ENCODE assay signal across 8 mouse cellular contexts in the genomic region with DNA sequence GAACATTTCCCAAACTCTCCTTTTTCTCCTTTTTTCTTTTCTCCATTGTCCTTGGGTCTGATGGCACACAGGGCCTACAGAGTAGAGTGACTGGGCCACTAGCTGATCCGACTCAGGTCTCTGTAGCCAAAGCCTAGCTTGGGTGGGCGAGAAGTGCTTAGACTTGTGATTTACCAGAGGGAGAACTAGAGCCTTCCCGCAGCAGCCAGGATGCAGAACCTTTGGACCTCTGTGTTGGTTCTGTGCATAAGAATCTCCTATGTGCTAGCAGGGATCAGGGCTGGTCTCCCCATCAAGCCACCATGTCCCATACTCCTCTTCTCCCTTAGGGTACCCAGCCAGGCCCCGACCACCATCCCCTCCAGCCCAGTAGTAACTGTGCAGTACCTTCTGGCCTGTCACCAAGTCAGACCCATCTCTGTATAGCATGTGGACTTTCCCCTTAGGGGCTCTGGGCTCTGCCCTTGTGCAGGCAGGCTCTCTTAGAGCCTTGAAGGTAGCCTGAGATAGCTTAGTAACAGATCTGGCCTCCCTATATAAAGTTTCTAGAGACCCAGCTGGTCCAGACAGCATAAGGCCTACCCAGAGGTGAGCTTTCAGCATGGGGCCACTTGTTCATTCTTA.
DNase-seq lines count a peak whose midpoint lies in the region; ATAC-seq and TF ChIP-seq lines count a peak whose summit lies in the region.

No protein-coding gene starts in this region.

- WGBS in lung, embryonic 14.5 days, result 61% methylated on average over 4 of the region's 4 CpGs
- 86% methylated on average over 4 of the region's 4 CpGs for WGBS in small intestine, adult 2 months

- no peak overlapping the region for H3K4me3 ChIP-seq in lung, embryonic 14.5 days (ENCODE audit: low read depth, low read length)
- H3K4me3 ChIP-seq in embryonic fibroblast, embryonic 13.5 days (ENCODE audit: insufficient read depth, low read length), result no peak overlapping the region
- H3K4me3 ChIP-seq in small intestine, adult 2 months (ENCODE audit: low read depth, low read length), result no peak overlapping the region

- H3K27me3 ChIP-seq in lung, embryonic 14.5 days (ENCODE audit: insufficient read depth, low read length), result no peaks in the 10 kb centered on the region
- H3K27me3 ChIP-seq in small intestine, adult 2 months (ENCODE audit: control insufficient read depth, insufficient read depth, low read length), result no peaks in the 10 kb centered on the region

- H3K4me1 ChIP-seq in lung, embryonic 14.5 days (ENCODE audit: insufficient read depth), result peaks cover 49% of the 10 kb centered on the region
- H3K4me1 ChIP-seq in embryonic fibroblast, embryonic 13.5 days (ENCODE audit: control insufficient read depth, insufficient read depth, low read length), result peaks cover 33% of the 10 kb centered on the region
- peaks cover 22% of the 10 kb centered on the region for H3K4me1 ChIP-seq in small intestine, adult 2 months (ENCODE audit: control insufficient read depth, insufficient read depth, insufficient read length, low read length)

- no peak for DNase-seq in lung, embryonic 14.5 days
- no peak for DNase-seq in lung, postnatal 14 days
- peak; percentile 39 for DNase-seq in kidney, postnatal 10 days
- DNase-seq in frontal cortex, postnatal 36 days (ENCODE audit: low spot score in 2 of 2), result no peak
- no peak for DNase-seq in embryo, embryonic 11 days
- DNase-seq in thymus, postnatal 4 days, result no peak

- H3K9ac ChIP-seq in lung, embryonic 14.5 days, result peak overlapping the region; percentile 72

- no peaks in the 10 kb centered on the region for H3K9me3 ChIP-seq in lung, embryonic 14.5 days (ENCODE audit: low read depth, low read length)

- no peaks in the 10 kb centered on the region for H3K36me3 ChIP-seq in lung, embryonic 14.5 days (ENCODE audit: insufficient read depth)
- H3K36me3 ChIP-seq in small intestine, adult 2 months (ENCODE audit: control insufficient read depth, insufficient read depth, low read length), result no peaks in the 10 kb centered on the region

- peak overlapping the region; percentile 89 for H3K4me2 ChIP-seq in lung, embryonic 14.5 days

- ATAC-seq in lung, embryonic 14.5 days (ENCODE audit: insufficient read depth), result no peak

- peak overlapping the region; percentile 100 for H3K27ac ChIP-seq in lung, embryonic 14.5 days (ENCODE audit: low read depth)
- H3K27ac ChIP-seq in embryonic fibroblast, embryonic 13.5 days (ENCODE audit: insufficient read depth, low read length), result peak overlapping the region; percentile 99
- peak overlapping the region; percentile 68 for H3K27ac ChIP-seq in small intestine, adult 2 months (ENCODE audit: insufficient read depth, low read depth, low read length)

- no peak for TF ChIP-seq CTCF in lung, embryonic 14.5 days (IDR thresholded peaks at IDR 0.05; ENCODE audit: low read depth)
- no peak for TF ChIP-seq CTCF in embryonic fibroblast, embryonic 13.5 days (IDR thresholded peaks at IDR 0.05; ENCODE audit: borderline replicate concordance, insufficient read depth, low read length)
- TF ChIP-seq CTCF in small intestine, adult 2 months (IDR thresholded peaks at IDR 0.05; ENCODE audit: extremely low read depth, insufficient read length, insufficient replicate concordance, low read depth, low read length), result no peak

- peak; percentile 41 for TF ChIP-seq POLR2A in embryonic fibroblast, embryonic 13.5 days (IDR thresholded peaks at IDR 0.05; ENCODE audit: low read depth, low read length)
- TF ChIP-seq POLR2A in small intestine, adult 2 months (IDR thresholded peaks at IDR 0.05; ENCODE audit: low read depth, low read length), result no peak
